Mouse (Mus musculus): ENCODE results near the gene Kiss1r.

Kiss1r gene

DNA sequence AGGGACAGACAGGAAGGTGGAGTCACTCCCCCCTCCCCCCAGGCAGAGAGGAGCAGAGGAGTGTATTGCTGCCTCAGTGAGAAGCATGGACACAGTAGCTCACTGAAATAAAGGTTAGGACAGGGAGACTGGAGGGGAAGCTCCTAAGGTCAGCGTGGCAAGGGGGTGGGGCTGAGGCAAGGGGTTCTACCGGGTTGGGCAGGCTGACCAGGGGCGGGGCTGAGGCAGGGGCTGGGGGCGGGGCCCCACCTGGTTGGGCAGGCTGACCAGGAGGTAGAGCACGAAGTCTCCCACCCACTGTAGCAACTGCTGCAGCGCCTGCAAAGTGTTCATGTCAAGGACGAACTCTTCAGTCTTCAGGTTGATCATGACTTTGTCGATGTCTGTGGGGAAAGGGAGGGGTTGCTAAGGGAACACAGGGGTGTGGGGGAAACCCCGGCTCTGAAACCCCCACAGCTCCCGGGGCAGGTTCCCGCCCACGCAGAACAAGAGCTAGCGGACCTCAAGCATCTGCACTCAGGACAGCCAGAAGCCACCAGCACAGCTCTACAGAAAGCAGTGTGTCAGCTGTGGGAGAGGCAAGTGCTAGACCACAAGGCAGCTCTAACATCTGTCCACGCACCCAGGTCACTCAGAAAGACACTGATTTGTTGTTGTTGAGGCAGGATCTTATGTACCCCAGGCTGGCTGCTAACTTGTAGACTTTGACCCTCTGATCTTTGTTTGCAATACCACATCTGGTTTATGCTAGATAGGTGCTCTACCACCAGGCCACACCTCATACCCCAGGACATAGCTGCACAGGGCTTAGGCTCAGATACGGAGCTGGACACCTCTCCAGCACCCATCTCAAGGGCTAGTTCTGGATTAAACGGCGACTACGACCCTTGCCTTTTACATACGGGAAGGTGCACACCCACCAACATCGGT, 19.2 kb upstream of the Kiss1r start:
- DNase-seq (ENCODE audit: low read depth) = no peak

DNA sequence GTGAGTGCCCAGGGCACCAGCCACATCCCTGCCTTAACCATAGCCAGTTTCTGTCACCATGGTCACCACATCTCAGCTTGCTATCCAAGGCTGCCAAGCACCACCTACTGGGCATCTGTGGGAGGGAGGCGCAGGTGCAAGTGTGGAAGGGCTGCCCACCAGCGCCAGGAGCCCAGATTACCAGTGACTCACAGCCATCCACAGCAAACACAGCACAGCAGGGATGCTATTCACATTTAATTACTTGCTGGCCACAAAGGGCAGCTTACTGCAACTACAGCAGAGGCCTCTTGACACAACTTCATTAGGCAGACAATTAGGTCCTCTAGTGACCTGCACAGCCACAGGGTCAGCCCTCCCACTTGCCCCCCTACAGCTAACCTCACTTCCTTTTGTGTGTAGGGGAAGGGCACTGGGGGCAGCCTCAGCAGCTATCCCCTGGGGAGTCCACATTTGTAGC, 15.8 kb upstream of the Kiss1r start:
- DNase-seq (ENCODE audit: low read depth) = peak; percentile 48

DNA sequence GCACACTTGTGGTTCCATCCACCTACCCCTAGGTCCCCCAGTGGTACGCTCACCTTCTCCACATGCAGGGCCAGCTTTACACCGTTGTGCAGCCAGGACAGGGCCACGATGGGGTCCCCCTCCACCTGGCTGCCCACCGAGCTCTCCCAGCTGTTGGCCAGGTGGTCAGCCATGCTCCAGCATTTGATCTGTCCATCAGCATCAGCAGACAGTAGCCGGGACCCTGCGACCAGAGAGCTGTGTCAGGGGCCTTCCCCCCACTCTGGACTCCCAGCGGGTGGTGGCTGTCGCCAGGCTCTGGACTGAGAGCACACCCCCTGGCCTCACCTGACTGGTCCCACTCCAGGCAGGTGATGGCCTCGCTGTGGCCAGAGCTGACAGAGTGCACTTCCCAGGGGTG, 10.1 kb upstream of the Kiss1r start:
- DNase-seq (ENCODE audit: low read depth) = no peak

DNA sequence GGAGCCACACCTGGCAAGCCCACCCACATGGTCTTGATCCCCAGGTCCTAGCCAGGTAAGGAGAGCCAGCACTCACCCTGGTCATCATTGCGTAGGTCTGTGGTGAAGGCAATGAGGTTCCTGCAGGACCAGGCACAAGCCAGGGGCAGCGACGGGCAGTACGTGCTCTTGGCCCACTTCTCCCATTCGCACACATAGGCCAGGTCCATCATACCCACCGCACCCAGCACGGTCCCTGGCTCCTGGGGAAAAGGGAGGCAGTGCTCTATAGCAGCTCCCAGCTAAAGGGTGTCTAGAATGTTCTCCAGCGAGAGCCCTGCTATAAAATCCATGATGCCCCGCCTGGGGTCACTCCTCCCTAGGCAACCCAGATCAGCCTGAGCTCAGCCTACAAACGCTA, 9.4 kb upstream of the Kiss1r start:
- no peak for DNase-seq (ENCODE audit: low read depth)

DNA sequence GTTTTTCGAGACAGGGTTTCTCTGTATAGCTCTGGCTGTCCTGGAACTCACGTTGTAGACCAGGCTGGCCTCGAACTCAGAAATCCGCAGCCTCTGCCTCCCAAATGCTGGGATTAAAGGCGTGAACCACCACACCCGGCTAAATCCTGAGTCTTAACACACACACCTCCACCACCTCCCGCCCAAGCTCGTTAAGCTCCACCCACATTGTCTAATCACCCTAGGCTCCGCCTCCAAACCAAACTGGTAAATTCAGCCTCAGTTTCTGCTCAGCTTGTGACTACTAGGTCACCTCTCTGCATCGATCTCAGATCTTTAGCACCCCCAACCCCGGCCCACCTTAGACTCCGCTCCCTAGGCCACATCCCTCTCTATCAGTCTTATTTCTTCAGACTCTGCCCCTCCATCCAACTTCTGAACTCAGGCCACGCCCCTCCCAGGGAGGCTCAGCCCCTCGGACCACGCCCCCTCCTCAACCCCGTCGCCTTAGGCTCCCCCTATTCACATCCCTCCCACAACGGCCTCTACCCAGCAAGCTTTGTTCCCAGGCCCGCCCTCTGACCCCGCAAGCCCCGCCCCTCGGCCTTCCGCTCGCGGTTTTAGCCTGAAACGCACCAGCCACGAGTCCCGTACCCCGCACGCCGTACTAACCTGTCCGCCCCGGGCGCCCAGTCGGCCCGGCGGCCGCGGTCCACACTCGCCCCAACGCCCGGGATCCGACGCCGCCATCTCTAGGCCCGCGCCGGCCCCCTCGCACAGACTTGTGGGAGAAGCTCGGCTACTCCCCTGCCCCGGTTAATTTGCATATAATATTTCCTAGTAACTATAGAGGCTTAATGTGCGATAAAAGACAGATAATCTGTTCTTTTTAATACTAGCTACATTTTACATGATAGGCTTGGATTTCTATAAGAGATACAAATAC, 8.3 kb upstream of the Kiss1r start, which contains the start of gene Med16:
Med16 (minus strand) TSS at position 757 of the 925 bp plus-strand sequence.
- DNase-seq (ENCODE audit: low read depth) = peak; percentile 99

DNA sequence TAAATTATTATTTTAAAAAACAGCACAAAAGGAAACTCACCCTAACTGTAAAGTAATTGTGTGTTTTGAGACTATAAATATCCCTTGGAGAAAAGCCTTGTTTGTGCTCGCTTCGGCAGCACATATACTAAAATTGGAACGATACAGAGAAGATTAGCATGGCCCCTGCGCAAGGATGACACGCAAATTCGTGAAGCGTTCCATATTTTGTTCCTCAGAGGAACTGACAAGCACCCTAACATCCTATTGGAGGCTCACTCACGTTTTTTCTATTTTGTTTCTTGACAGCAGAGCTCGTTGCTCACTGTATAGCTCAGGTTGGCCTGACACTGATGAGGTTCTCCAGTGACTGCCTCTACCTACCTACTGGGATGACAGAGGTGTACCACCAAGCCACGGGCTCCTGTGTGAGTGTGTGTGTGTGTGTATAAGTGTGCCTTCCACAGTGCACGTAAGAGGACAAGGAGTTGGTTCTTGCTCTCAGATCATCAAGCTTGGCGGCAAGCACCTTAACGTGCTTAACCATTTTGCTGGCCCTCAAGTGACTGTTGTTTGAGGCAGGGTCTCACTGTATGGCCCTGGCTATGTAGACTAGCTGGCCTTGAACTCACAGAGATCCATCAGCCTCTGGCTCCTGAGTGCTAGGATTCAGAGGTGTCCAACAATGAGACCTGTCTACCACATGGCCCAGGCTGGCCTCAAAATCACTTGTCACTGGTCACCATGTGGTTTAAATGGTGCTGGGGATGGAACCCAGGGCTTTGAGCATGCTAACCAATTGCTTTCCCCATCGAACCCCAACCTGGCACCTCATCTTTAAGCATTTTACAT, 7.5 kb upstream of the Kiss1r start:
- DNase-seq (ENCODE audit: low read depth) = no peak

DNA sequence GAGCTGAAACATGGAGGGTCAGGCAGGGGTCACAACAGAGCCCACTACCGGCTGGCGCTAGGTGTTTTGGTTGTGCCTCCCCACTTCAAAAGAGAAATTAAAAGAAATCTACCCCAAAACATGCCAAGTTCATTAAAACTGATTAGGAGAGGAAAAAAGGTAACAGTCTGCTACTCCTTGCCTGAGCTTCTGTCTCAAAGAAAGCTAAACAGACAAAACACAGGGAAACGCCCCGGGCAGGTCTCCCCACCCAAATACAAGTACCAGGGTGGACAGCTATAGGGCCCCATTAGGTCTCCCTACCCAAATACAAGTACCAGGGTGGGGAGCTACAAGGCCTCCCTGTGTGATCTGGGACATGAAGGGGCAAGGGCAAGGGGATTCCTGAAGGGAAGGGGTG, 6.2 kb upstream of the Kiss1r start, which contains the start of gene Gm26602:
Gm26602 (plus strand) TSS at position 301 of the 400 bp plus-strand sequence.
- no peak for DNase-seq (ENCODE audit: low read depth)

DNA sequence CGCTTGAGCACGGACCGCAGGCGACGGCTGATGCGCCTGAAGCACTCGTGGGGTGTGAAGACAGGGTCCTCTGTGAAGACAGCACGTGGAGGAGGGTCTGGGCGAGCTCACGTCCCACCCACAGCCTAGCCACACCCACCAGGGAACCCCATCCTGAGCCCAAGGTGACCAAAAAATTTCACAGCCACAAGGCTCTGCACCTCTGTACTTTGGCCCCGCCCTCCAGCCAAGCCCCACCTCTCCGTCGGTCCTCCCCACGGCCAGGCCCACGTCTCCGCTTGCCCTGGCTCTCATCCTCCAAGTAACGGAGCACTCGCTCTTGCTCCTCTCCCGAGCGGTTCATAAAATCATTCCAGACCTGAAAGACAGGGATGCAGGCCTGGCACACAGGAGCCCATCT, 4.4 kb upstream of the Kiss1r start:
- no peak for DNase-seq (ENCODE audit: low read depth)

DNA sequence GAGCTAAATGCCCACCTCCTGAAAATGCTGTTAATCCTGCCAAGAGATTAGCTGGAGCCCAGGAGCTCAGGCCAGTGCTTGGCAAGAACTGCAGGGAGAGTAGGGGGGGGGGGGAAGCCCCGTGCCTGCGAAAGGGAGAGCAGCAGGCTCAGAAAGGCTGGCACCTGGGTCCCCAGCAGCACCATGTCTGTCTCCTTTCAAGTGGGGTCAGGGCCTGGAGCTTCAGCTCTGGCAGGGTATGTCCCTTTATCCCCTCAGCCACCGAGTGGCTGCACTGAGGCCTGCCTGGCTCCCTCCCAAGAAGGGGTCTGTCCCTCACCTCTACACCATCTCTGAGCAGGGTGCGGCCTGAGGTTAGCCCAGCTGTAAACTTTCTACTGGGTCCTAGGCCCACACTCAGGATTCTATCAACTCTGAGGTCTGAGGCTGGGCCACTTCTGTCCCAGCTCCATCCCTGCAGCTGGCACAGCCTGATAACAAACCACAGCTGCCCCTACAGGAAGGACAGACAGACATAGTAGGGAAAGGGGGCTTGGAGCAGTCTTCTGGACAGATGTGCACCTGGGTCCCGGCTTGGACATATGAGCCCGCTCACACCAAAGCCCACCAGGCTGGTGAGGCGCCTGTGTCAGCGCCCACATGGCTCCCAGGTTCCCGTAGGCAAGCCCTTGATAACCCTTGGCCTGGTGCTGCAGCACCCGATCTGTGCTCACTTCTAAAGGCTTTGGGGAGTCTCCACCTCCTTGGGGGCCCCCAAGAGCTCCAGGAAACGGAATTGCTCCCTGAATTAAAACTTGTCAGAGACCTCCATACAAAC, 2.4 kb upstream of the Kiss1r start:
- DNase-seq (ENCODE audit: low read depth) = no peak

DNA sequence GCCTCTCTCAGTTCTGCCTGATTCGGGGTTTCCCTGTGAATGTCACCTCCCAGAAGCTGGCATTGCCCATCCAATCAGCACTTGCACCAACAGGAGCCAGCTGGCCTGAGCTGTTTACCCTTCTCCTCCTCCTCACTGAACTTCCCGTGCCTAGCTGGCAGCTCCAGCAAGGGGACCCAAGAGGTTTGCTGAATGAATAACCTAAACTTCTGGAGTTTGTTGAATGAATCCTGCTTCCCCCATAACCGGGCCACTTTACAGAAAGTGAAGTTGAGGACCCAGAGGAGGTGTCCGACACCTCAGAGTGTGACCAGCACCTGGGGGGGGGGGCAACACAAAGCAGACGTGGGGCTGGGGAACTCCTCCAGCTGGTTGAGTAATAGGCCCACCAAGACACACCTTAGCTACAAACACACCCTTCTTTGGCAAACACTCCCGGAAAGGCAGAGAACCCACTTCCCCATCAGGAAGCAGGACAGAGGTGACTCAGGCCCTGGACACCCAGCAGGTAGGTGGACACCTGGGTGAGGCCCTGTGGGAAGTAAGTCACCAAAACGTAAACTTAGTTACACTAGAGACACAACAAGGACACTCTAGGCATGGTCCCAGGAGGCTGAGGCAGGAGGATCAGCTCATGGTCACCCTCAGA, 1.7 kb upstream of the Kiss1r start:
- no peak for DNase-seq (ENCODE audit: low read depth)

DNA sequence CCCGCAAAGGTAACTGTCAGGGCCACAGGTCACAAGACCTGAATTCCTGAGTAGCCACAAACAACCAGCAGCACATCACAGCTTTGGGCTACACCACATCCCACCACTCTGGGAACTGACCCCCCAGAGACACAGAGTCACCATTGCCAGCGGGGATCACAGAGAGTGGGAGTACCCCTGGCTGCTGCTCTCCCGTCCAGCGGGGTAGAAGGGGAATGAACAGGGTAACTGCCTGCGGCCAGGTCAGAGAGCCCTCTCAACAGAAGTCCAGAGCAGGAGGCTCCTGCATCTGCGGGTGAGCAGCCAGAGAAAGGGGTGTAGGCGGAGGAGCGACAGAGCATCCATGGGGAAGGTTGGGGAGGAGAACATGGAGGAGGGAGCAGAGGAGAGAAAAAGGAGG, 690 bp upstream of the Kiss1r start:
- DNase-seq (ENCODE audit: low read depth) = peak; percentile 39

DNA sequence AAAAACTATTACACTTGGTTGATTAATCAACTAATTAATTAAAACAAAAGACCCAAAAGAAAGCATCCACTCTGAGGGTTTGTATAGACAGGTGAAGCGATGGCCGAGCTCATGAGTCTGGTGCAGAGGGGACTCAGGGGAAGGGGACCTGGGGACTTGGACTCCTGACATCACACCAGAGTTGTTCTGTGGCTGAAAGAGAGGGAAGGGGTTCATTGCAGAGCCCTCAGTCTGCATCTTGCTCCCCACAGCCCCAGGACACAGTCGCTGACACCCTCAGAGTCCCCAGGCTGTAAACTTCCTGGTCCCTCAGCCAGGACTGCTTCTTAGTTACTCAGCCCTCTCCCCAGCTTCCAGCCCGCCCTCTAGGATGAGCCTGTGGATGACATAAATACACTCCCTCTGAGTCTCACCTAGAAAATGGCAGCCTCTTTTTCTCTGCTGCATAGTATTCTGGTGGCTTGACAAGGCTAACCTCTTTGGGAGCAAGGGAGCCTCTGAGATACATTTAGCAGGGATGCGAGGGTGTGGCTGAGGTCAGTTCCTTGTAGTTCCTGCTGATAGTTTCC, 845 bp downstream of the Kiss1r start:
- DNase-seq (ENCODE audit: low read depth) = no peak

DNA sequence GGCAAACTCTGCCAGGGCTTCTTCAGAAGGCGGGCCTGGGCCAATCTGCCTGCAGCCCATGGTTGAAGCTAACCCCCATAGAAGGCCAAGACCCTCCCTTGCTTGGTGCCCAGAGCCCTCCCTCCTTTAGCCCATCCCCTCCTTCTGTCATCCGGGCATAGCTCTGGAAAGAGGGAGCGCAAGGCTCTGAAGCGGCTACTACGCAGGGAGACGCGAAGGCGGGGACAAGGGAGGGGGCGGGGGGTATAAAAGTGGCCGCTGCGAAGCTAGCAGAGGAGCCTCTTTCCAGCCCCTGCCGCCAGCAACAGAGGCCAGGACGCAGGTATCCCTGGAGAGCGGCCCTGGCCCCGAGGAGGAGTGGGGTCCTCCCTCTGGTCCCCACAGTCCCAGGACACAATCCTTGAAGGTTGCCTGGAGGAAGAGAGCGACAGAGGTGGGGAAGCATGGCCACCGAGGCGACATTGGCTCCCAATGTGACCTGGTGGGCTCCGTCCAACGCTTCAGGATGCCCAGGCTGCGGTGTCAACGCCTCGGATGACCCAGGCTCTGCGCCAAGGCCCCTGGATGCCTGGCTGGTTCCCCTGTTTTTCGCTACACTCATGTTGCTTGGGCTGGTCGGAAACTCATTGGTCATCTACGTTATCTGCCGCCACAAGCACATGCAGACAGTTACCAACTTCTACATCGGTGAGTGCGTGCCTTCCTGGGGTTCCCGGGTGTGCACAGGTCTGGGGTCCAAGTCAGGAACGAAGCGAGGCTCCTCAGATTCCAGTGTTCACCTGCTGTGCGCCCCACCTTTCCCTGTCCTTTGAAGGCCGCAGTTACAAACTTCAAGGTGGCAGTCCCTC, 1.7 kb downstream of the Kiss1r start:
- no peak for DNase-seq (ENCODE audit: low read depth)

DNA sequence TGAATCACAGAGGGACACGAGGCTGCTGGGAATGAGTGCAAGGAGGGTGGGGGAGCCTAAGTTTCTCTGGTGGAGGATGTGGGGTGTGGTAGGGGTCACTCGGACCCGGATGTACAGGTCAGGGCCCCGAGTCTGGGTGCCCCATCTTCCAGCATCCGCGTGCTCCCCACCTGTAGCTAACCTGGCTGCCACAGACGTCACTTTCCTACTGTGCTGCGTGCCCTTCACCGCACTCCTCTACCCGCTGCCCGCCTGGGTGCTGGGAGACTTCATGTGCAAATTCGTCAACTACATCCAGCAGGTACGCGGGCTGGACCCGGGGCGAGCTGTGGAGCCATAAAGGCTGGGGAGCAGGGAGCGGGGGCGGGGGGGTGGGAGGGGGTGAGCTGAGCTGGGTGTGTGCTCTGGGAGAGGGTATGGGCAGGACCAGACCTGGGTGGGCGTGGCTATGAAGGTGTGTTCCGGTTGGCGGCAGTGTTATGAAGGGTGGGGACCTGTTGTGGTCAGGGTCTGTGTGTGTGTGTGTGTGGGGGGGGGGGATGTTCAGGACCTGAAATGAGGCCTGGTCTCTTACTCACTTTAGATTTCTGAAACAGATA, 2.6 kb downstream of the Kiss1r start:
- DNase-seq (ENCODE audit: low read depth) = no peak

DNA sequence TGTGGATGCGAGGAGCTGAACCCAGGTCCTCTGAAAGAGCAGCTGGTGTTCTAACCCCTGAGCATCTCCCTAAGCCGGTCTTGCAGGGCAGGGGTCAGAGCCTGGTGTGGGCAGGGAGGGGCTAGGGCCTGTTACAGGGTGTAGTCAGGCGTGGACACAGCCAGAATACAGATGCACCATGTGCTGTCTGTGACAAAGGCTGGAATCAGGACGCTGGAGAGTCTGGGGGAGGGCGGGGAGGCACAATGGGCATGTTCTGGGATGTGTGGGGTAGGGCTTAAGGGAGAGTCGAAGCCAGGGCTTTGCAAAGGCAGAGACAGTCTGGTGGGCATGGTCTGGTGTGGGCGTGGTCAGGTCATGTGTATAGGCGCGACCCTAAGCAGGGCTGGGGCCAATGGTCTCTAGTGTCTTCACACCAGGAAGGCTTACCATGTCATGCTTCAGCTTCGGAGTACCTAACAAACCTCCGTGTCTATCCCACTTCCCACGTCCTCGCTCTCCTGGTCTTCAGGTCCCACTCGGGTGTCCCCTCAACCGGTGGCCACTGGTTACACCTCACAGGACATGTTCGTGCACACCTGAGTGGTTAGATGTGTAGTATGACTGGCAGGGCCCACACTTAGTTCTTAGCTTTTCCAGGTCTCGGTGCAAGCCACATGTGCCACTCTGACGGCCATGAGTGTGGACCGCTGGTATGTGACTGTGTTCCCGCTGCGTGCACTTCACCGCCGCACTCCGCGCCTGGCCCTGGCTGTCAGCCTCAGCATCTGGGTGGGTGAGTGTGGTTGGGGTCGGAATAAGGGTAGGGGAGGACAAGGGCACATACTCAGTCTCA, 3.5 kb downstream of the Kiss1r start:
- no peak for DNase-seq (ENCODE audit: low read depth)

DNA sequence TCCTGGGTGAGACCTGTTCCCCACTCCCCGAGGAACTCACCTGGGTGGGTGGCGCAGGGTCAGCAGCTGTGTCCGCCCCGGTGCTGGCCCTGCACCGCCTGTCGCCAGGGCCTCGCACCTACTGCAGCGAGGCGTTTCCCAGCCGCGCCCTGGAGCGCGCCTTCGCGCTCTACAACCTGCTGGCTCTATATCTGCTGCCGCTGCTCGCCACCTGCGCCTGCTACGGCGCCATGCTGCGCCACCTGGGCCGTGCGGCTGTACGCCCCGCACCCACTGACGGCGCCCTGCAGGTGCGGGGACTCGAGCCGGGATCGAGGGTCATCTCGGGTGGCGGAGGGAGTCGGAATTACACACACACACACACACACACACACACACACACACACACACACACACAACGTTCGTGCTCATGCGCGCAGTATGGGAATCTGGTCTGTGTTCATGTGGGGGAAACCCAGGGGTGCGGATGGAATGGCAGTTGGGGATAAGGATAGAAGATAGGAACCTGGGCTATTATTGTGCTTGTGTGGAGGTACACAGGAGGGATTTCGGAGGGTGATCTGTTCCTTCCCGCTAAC, 4.3 kb downstream of the Kiss1r start, which contains the start of gene R3hdm4:
R3hdm4 (minus strand) TSS at position 251 of the 578 bp plus-strand sequence.
- no peak for DNase-seq (ENCODE audit: low read depth)

DNA sequence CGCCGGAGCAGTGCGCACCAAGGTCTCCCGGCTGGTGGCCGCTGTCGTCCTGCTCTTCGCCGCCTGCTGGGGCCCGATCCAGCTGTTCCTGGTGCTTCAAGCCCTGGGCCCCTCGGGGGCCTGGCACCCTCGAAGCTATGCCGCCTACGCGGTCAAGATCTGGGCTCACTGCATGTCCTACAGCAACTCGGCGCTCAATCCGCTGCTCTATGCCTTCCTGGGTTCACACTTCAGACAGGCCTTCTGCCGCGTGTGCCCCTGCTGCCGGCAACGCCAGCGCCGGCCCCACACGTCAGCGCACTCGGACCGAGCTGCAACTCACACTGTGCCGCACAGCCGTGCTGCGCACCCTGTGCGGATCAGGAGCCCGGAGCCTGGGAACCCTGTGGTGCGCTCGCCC, 4.8 kb downstream of the Kiss1r start:
- DNase-seq (ENCODE audit: low read depth) = no peak

Measured in NIH3T3 (cell line).